Mouse (Mus musculus): ENCODE data around the gene Snd1.

- no peak for TF ChIP-seq POLR2A (IDR thresholded peaks at IDR 0.05; ENCODE audit: borderline replicate concordance, low read depth, low read length)
- no peak for TF ChIP-seq CTCF (IDR thresholded peaks at IDR 0.05; ENCODE audit: low read depth, low read length)
Measured at GRCm38 (mm10) chr6:28905301-28905700, 430.4 kb downstream of the Snd1 start.
